Mouse (Mus musculus) forebrain, embryonic 10.5 days (tissue): Measurements from ENCODE around the gene Slc41a3. TPM values are rescaled to one million over a fixed set of nuclear protein-coding genes. Genes with fewer than 3 reads are reported as not detected.

ENCODE experiments used
- DNase-seq: peaks from one replicate; pipeline ENCODE4 v3.0.0-alpha.2; 2017; ENCODE audit warnings: low spot score; ENCODE audit errors: extremely low spot score
- H3K27ac ChIP-seq: fragments of 300-500 bp; sonication (generic); 2 replicates; pipeline ENCODE4 v1.5.1; 2016; ENCODE audit warnings: mild to moderate bottlenecking
- H3K27me3 ChIP-seq: fragments of 300-500 bp; sonication (generic); 2 replicates; pipeline ENCODE4 v1.6.1; 2016; ENCODE audit warnings: mild to moderate bottlenecking; ENCODE audit not compliant: poor library complexity, severe bottlenecking
- H3K36me3 ChIP-seq: fragments of 300-500 bp; sonication (generic); replicated peaks from 2 replicates; pipeline ENCODE4 v1.6.1; 2016; ENCODE audit warnings: mild to moderate bottlenecking, moderate library complexity
- H3K4me1 ChIP-seq: fragments of 300-500 bp; sonication (generic); 2 replicates; pipeline ENCODE4 v1.6.1; 2016
- H3K4me3 ChIP-seq: fragments of 300-500 bp; sonication (generic); 2 replicates; pipeline ENCODE4 v1.5.1; 2016; ENCODE audit warnings: mild to moderate bottlenecking, moderate library complexity
- H3K9me3 ChIP-seq: fragments of 300-500 bp; sonication (generic); 2 replicates; pipeline ENCODE4 v1.6.1; 2016; ENCODE audit warnings: mild to moderate bottlenecking, moderate library complexity
- WGBS: fragments of 180-500 bp; shearing (Covaris S2); methylation state at CpG from one replicate; pipeline ENCODE4 v1.1.7; 2016; 5-methylcytosine and 5-hydroxymethylcytosine counted together
- polyA plus RNA-seq: library from polyadenylated mRNA; unstranded; fragments of >200 nt; fragmentation: Nextera tagmentation; extraction: Ambion mirVana; gene quantifications from 2 replicates; pipeline ENCODE4 v1.2.1, GENCODE M21; 2016

Gene Slc41a3
- polyA plus RNA-seq, 1 experiment from 2014 or later, result 2.3 TPM

- peak overlapping the region; percentile 67 for H3K27ac ChIP-seq
- H3K4me1 ChIP-seq, result peaks cover 38% of the 10 kb centered on the region
- no peak overlapping the region for H3K4me3 ChIP-seq
- H3K9me3 ChIP-seq, result no peaks in the 10 kb centered on the region
- H3K36me3 ChIP-seq, result no peaks in the 10 kb centered on the region
- 88% methylated on average over 19 of the region's 19 CpGs for WGBS
- no peaks in the 10 kb centered on the region; the same call in 1 of the 2 replicates for H3K27me3 ChIP-seq
- DNase-seq, result no peak
Measured at GRCm38 (mm10) chr6:90618821-90619636, 14.5 kb downstream of the Slc41a3 start.

DNA sequence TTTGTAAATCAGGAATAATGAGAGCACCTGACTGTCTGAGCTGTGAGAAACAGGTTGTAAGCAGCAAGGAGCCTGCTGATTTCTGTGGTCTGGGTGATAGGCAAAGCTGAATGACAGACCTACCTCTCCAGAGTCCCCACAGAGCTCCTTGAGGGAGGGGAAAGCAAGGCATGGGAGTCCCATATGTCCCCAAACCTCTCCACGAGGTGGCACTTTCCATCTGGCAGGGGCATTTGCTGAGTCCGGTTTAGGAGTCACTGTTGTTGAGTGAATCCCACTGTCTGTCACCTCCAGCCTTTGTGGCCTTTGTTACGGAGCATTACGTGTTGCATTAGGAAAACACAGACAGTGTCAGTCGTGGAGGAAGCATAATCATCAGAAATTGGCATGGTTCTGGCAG is 15.4 kb downstream of the Slc41a3 start:
- Histone ChIP-seq H3K4me3 (no peak overlapping the region), H3K9me3 (no peaks in the 10 kb centered on the region), H3K27me3 (no peaks in the 10 kb centered on the region; the same call in 1 of the 2 replicates), H3K36me3 (no peaks in the 10 kb centered on the region), H3K4me1 (peaks cover 41% of the 10 kb centered on the region), H3K27ac (0 out of 2 replicates have a peak overlapping the region, but pooled peaks have one; percentile 67)
- WGBS, result 82% methylated on average over 5 of the region's 5 CpGs
- no peak for DNase-seq

GRCm38 (mm10) chr6:90620791-90621583 is 16.5 kb downstream of the Slc41a3 start:
- Histone ChIP-seq H3K27ac (peak overlapping the region; percentile 70), H3K36me3 (no peaks in the 10 kb centered on the region), H3K27me3 (no peaks in the 10 kb centered on the region; the same call in 1 of the 2 replicates), H3K9me3 (no peaks in the 10 kb centered on the region), H3K4me3 (no peak overlapping the region), H3K4me1 (peaks cover 45% of the 10 kb centered on the region)
- WGBS, result 44% methylated on average over 9 of the region's 9 CpGs
- DNase-seq, result no peak

DNA sequence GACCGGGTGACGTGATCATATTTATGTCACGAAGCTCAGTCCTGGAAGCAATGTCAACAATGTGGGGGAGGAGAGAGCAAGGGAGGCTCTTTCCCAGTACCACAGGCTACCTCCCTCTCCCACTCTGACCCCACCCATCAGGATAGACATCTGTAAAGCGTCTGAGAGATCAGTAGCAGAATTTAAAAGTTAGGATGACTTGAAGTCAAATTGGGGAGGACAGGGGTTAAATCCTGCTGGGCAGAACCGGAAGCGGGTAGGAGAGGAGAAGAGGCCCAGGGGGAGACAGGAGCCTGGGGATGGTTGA is 17.0 kb downstream of the Slc41a3 start:
- Histone ChIP-seq H3K4me1 (peaks cover 45% of the 10 kb centered on the region), H3K4me3 (no peak overlapping the region), H3K27ac (peak overlapping the region; percentile 70), H3K36me3 (no peaks in the 10 kb centered on the region), H3K27me3 (no peaks in the 10 kb centered on the region; the same call in 1 of the 2 replicates), H3K9me3 (no peaks in the 10 kb centered on the region)
- 85% methylated on average over 6 of the region's 6 CpGs for WGBS
- no peak for DNase-seq

DNA sequence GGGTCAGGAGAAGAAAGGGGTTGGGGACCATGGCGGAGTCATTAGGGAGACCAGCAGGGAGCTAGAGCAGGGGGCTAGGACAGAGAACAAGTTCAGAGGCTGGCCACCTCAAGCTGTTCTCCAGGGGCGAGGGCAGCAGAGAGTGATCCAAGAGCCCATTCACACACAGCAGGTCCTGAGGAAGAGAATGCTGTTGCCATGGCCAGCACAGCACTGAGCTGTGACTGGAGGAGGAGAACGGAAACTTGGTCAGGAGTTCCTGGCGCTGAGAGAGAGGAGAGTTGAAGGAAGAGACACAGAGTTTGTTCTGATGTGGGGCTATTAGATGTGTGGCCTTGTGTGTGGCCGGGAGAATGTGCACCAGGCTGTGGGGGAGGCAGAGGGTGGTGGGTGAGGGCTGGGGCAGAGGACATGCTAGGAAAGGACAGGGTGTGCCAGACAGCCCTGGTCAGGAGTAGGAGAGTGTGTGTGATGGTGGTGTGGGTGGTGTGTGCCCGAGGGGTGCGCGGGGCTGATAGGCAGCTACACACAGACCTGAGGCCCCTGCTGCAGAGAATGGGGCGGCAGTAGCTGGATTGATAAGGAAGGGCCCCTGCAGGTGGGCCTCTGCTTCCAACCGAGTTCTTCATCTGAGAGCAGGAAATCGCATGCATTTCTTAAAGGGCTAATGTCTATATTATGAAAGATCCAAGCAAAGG is 18.4 kb downstream of the Slc41a3 start:
- H3K27ac ChIP-seq, result peak overlapping the region; percentile 70
- WGBS, result 56% methylated on average over 11 of the region's 11 CpGs

GRCm38 (mm10) chr6:90623456-90623836 is 18.9 kb downstream of the Slc41a3 start:
- Histone ChIP-seq H3K4me1 (peaks cover 45% of the 10 kb centered on the region), H3K4me3 (no peak overlapping the region), H3K27ac (peak overlapping the region; percentile 35; the same call in 1 of the 2 replicates), H3K36me3 (no peaks in the 10 kb centered on the region), H3K9me3 (no peaks in the 10 kb centered on the region), H3K27me3 (no peaks in the 10 kb centered on the region; the same call in 1 of the 2 replicates)
- DNase-seq, result no peak
- WGBS, result 88% methylated on average over 5 of the region's 5 CpGs

More for the DNA sequence above, 18.4 kb downstream of the Slc41a3 start:
- no peak for DNase-seq
- H3K4me3 ChIP-seq, result no peak overlapping the region
- H3K9me3 ChIP-seq, result no peaks in the 10 kb centered on the region
- peaks cover 45% of the 10 kb centered on the region for H3K4me1 ChIP-seq
- no peaks in the 10 kb centered on the region; the same call in 1 of the 2 replicates for H3K27me3 ChIP-seq
- H3K36me3 ChIP-seq, result no peaks in the 10 kb centered on the region

DNA sequence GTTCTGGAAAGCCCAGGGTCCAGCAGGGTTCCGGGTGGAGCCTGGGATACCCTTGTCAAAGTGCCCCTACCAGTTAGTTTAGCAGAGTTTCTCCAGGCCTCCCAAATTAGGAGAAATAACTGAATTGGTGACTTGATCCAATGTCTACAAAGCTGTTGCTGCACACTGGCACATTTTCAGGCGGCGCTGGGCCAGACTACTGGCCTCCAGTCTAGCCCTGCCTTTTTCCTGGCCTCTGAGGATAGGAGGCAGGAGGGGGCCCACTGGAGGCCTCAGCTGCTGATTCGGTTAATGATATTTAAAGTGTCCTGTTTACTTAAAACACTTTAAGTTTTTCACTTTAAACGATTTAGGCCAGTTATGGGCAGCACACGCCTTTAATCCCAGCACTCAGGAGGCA is 19.7 kb downstream of the Slc41a3 start:
- Histone ChIP-seq H3K4me3 (no peak overlapping the region), H3K36me3 (no peaks in the 10 kb centered on the region), H3K4me1 (peaks cover 38% of the 10 kb centered on the region), H3K27me3 (no peaks in the 10 kb centered on the region), H3K9me3 (no peaks in the 10 kb centered on the region), H3K27ac (peak overlapping the region; percentile 26; the same call in 1 of the 2 replicates)
- WGBS, result 94% methylated on average over 6 of the region's 6 CpGs
- DNase-seq, result no peak

DNA sequence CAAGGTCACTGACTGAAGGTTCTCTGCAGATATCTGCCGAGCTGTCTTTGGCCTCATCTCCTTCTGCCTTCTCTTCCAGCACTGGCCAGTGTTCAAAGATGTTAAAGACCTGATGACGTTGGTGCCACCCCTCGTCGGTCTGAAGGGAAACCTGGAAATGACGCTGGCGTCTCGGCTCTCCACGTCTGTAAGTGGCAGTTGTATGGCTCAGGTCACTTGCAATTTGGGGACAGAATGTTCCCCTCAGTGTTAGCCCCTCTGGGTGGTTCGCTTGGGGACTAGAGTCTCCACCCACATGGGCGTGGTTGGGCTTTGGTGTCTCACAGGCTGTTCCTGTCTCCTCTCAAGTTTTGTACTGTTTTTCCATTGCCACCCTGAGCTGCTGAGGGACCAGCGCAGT is 20.2 kb downstream of the Slc41a3 start:
- no peak for DNase-seq
- Histone ChIP-seq H3K36me3 (no peaks in the 10 kb centered on the region), H3K27me3 (no peaks in the 10 kb centered on the region), H3K9me3 (no peaks in the 10 kb centered on the region), H3K4me3 (no peak overlapping the region), H3K27ac (peak overlapping the region; percentile 26; the same call in 1 of the 2 replicates), H3K4me1 (peaks cover 34% of the 10 kb centered on the region)
- 79% methylated on average over 11 of the region's 11 CpGs for WGBS

DNA sequence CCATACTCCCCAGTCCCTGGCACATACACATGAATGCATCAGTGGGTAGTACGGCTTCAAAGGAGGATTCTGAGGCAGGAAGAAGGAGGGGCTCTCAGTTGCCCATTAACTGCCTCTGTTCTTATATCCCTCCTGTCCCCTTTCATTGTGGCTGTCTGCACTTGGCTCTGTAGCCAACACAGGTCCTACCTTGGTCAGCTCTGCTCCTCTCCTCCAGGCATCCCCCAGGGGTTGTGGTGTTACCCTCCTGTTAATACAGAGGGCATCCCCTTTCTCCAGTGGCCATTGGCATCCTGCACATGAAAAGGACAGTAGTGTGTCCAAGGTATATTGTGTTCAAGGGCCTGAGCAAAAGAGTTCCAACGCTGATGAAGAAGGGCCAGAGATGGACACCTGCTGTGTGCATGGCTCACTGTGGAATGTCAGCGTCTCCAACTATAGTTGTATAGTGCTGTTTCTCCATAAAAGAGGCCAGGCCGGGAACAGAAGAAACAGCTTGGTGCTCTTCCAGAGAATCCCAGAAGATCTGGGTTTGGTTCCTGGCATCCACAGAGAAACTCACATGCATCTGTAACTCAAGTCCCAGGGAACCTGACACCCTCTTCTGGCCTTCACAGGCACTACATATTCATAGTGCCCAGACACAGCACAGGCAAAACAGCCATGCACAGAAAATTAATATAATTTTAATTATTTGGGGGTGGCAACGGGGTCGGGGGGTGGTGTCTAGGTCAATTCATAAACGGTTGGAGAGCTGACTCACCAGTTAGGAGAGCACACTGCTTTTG is 20.9 kb downstream of the Slc41a3 start:
- H3K4me3 ChIP-seq, result no peak overlapping the region
- H3K4me1 ChIP-seq, result peaks cover 34% of the 10 kb centered on the region
- peak overlapping the region; percentile 62; the same call in 1 of the 2 replicates for H3K27ac ChIP-seq
- no peaks in the 10 kb centered on the region for H3K9me3 ChIP-seq
- H3K36me3 ChIP-seq, result no peaks in the 10 kb centered on the region
- H3K27me3 ChIP-seq, result no peaks in the 10 kb centered on the region
- DNase-seq, result no peak
- WGBS, result 83% methylated on average over 7 of the region's 7 CpGs

GRCm38 (mm10) chr6:90627556-90627955 is 23.0 kb downstream of the Slc41a3 start:
- Histone ChIP-seq H3K27me3 (no peaks in the 10 kb centered on the region), H3K9me3 (no peaks in the 10 kb centered on the region), H3K4me3 (no peak overlapping the region), H3K4me1 (peaks cover 14% of the 10 kb centered on the region), H3K36me3 (no peaks in the 10 kb centered on the region), H3K27ac (no peak overlapping the region)
- DNase-seq, result no peak
- WGBS, result 83% methylated on average over 4 of the region's 4 CpGs

- Histone ChIP-seq H3K36me3 (no peaks in the 10 kb centered on the region), H3K9me3 (no peaks in the 10 kb centered on the region), H3K4me1 (peaks cover 7% of the 10 kb centered on the region), H3K27me3 (no peaks in the 10 kb centered on the region), H3K4me3 (no peak overlapping the region), H3K27ac (no peak overlapping the region)
- DNase-seq, result no peak
- WGBS, result 89% methylated on average over 6 of the region's 6 CpGs
Measured at GRCm38 (mm10) chr6:90629506-90629905, 25.0 kb downstream of the Slc41a3 start.

- Histone ChIP-seq H3K36me3 (no peaks in the 10 kb centered on the region), H3K27me3 (no peaks in the 10 kb centered on the region), H3K4me3 (no peak overlapping the region), H3K9me3 (no peaks in the 10 kb centered on the region), H3K27ac (no peak overlapping the region), H3K4me1 (peaks cover 6% of the 10 kb centered on the region; the same call in 1 of the 2 replicates)
- DNase-seq, result no peak
- 93% methylated on average over 7 of the region's 7 CpGs for WGBS
Measured at GRCm38 (mm10) chr6:90630427-90630826, 25.9 kb downstream of the Slc41a3 start.
